Mouse (Mus musculus): ENCODE measurements around the gene Gm12184.
"Not testable (repeated sequence)": the region's sequence is repeated elsewhere in the genome, so short reads cannot be mapped to it uniquely, and the experiment has no call there.

Gene Gm12184

GRCm38 (mm10) chr11:48825979-48826751, at the start of gene Gm12184, which contains the start of gene Trim7:
Gene Gm12184 (minus strand): TSS chr11:48826655.
Gene Trim7 (plus strand): TSS chr11:48826140.
- not testable (repeated sequence) for DNase-seq (ENCODE audit: low spot score in 2 of 2)

- not testable (repeated sequence) for DNase-seq (ENCODE audit: low spot score in 2 of 2)
Observed at GRCm38 (mm10) chr11:48875343-48875837, 48.9 kb upstream of the Gm12184 start.

DNA sequence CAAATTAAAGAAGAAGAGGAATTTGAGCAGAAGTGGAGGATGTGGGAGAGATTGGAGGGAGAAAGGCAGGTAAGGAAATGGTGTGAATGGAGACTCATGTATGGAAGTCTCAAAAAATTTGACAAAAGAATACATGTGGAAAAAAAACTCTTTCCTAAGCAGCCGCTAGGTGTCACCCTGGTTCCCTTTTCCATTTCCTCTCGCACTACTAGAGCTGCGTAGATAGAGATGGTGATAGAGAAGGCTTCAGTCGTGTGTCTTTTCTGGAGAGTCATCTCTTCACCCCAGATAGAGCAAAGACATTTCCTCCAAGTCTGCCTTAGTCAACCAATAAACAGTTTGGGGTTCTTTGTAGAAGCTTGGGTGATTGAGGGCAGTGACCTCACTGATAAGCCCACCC, 48.0 kb upstream of the Gm12184 start:
- peak in 1 of 2 experiments; percentile 39 for DNase-seq (ENCODE audit: low spot score in 2 of 2)

DNA sequence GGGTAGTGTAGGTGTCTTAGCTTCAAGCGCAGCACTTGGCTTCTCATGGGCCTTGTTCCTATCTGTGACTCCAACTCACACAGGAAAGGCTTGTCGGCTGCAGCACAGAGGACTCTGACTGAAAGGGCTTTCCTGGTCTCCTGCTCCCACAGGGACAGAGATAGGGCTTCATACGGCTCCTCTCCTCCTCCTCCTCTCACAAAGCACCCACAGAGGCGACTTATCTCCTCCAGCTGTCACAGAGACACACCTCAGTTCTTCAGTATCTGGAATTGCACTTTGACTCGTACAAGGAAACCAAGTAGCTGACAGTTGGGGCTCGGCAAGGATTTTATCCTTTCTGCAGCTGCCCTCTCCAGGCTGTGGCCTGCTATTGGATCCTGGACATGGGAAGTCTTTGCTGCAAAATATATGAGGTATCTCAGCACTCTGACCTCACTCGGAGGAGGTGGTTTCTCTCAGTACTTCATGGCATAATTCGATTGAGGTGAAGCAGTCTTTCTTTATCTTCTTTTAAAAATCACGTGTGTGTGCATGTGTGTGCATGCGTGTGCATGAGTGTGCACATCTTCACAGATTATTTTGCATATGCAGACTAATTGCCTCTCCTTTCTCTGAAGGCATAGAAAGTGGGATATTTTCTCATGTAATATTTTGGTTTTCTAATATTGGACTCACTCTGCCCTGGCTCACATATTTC, 47.3 kb upstream of the Gm12184 start:
- DNase-seq (ENCODE audit: low spot score in 2 of 2): no peak

DNA sequence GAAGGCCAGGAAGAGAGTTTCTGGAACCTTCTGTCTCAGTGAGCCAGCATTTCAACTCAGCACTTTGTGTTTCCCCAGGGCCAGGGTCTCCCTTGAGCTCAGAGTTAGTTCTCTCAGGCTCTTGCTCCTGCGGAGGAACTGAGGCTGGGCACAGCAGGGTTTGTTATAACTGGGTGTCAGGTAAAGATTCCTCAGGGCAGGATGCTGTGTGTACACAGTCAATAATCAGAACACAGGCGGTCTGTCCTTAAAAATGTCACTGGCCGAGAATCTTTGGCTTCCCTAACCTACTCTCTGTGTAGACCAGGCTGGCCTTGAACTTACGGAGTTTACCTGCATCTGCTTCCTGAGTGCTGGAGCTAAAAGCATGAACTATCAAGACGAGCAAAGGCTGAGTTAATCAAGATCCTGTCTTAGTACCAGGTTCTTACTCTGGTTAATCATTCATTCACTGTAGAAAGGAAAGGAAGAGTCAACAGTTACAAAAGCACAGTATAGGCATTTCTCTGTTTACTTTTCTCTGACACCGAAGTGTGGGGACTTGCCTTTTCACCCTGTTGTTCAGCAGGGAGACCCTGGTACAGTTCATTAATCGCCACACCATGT, 46.3 kb upstream of the Gm12184 start:
- DNase-seq (ENCODE audit: low spot score in 2 of 2): no peak

DNA sequence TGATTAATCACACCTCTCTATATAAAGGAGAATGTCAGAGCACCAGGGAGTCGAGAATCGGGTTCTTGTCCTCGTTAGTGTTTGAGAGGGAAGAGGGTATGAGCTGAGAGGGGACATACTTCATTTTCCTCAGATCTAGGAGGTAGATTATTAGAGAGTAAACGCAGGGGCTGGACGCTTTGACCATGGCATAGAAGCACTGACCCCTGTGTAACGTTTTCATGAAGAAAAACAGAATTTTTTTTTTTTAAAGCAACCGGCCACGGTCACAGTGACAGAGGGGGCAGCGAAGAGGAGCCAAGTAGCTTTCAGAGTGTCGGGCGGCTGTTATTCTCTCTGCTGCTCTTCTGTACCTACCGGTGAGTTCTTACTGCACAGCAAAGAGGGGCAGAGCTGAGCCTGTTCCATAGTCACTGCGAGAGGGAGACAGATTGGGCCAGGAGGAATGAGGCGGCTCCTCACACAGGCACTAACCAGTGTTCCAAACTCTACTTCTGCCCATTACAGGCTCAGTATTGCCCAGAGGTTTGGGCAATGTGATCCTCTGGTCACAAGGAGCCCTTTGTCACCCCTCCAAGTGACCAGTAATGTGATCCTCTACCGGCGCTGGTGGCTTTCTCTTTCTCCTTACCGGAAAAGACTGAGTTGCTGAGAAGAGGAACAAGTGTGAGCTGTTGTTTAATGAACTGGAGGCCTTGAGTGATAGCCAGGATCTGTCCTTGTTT, 45.5 kb upstream of the Gm12184 start:
- DNase-seq (ENCODE audit: low spot score in 2 of 2): no peak

GRCm38 (mm10) chr11:48871201-48871772, 44.8 kb upstream of the Gm12184 start, which contains the start of gene Irgm1:
Gene Irgm1 (minus strand): TSS chr11:48871683.
- peak in 1 of 2 experiments; percentile 43 for DNase-seq (ENCODE audit: low spot score in 2 of 2)

GRCm38 (mm10) chr11:48870781-48871180, 44.3 kb upstream of the Gm12184 start:
- no peak for DNase-seq (ENCODE audit: low spot score in 2 of 2)

DNA sequence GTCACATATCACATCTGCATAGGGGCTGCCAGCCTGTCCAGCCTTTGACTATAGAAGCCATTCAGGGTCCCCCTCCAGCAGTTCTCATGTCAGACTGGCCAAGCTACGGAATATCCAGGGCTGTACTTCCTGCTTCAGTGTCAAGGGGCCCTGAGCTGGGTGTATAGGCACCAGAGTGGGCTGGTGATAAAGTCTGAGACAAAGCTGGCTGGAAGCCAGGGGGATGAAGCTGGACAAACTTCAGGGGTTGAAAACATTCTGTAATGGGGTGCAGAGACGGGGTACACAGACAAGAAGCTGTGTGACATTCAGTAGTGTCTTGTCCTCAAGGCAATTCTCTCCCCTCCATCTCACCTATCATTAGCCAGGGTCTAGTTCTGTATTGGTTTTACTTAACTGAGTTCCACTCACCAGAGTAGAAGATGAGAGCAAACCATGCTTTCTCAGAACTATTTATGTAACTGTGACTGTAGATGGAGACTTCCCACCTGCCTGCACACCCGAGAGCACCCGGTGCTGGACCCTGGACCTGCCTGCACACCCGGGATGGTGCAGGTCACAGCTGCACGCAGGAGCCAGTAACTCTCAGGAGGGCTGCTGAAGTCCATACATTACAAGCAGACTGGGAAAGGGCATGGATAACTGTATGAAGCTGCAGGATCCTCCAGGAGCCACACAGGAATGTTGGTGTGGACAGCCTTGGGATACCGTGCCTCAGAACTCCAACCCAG, 43.1 kb upstream of the Gm12184 start:
- no peak for DNase-seq (ENCODE audit: low spot score in 2 of 2)

DNA sequence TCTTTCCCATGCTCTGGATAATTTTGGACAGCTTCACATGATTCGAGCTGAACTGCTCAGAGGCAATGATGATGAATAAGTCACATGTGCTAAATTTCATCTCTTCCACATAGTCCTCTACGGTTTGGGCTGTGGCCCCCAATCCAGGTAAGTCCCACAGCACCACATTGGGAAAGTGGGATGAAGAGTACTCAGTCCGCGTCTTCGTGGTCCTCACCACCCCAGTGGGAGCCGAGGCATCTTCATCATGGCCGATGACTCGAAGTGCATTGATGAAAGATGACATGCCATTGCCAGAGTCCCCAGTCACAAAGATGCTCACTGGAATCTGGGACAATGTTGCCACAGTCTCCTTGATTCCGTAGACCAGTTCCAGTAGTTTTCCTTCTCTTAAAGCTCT, 40.0 kb upstream of the Gm12184 start:
- no peak for DNase-seq (ENCODE audit: low spot score in 2 of 2)

DNA sequence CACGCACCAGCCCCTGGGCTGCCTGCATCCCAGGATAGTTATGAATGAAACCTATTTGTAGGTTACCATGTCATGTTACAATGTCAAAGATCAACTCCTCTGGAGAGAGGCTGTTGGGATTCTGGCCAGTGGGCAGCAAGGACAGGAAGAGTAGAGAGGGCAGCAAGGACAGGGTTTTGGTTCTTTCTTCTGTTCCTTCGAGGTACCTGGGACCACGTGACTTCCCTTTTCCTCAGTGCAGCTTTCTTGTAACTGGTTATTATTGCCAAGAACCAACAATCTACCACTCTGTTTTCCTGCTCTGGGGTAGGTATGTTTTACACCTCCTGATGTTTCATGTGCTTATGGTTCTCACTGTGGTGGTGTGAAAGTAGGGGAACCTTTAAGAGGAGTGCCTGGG, 37.4 kb upstream of the Gm12184 start:
- no peak for DNase-seq (ENCODE audit: low spot score in 2 of 2)

- DNase-seq (ENCODE audit: low spot score in 2 of 2): no peak
Observed at GRCm38 (mm10) chr11:48862784-48863319, 36.4 kb upstream of the Gm12184 start.

GRCm38 (mm10) chr11:48859014-48859413, 32.6 kb upstream of the Gm12184 start:
- peak in 1 of 2 experiments; percentile 43 for DNase-seq (ENCODE audit: low spot score in 2 of 2)

- DNase-seq (ENCODE audit: low spot score in 2 of 2): peak; percentile 81 to 88
Observed at GRCm38 (mm10) chr11:48853474-48854180, 27.2 kb upstream of the Gm12184 start.

- DNase-seq (ENCODE audit: low spot score in 2 of 2): no peak
Observed at GRCm38 (mm10) chr11:48852624-48853473, 26.4 kb upstream of the Gm12184 start.

DNA sequence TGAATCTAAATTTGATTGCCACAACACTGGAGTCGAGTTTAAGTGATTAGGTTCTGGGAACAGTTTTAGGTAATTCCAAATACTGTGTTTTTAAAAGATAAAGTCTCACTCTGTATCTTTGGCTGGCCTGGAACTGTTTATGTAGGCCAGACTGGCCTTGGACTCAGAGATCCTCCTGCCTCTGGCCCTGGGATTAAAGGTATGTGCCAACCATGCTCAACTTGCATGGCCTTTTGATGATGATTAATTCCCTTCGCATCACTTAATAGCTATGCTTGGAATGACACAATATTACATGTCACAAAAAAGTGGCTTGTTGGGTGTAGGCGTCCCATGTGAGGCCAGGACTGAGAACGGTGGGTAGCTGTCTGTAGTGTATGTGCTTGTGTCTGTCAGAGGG, 25.7 kb upstream of the Gm12184 start:
- no peak for DNase-seq (ENCODE audit: low spot score in 2 of 2)

DNA sequence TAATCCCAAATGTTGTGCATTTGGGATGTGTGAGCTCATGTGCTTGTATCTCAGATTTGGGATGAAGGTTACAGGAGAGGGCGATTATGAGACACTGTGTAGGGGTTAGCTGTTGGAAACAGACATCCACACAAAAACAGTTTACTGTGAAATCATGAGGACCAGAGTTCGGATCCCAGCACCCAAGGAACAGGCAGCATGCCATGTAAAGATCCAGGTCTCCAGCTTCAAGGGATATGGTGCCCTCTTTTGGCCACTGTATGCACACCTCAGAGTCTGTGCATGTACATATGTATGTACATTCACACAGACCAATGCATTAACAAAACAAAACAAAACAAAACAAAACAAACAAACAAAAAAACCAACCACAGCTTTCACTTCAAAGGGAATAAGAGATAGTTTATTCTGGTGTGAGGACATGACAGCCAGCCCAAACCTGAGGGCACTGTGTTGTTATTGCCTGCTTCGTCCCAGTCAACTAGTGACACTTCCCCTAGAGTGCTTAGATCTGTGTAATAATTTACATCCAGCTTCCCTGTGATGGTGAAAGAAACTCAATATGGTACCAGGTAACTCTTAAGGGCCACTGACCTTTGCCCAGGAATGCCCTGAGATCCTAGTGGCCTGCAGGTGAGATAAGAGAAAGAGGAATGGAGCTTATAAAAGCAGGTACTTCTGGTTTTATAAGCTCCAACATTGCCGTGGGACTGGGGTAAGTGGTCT, 25.0 kb upstream of the Gm12184 start:
- DNase-seq (ENCODE audit: low spot score in 2 of 2): no peak

DNA sequence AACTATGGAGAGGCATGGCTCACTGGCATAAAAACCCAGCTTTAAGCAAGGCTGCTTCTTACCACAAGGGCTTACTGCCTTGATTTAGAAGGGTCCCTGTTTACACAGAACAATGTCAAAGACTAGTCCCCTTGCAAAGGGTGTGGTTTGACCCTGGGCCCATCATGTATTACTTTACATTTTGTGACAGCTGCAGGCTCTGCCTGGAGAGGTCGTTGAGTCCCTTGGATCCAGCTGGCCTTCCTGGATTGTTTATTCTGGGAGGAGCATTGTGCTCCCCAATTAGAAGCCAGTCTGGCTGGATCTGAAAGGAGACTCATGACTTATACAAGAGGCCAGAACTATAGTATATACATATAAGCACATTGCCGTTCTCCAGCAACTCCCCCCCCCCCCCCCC, 23.8 kb upstream of the Gm12184 start:
- no peak for DNase-seq (ENCODE audit: low spot score in 2 of 2)

All from cerebellum, postnatal 4 days (tissue).